Mouse (Mus musculus) bone marrow, adult 2 months (tissue): ENCODE results near the gene 6430548M08Rik. TPM values are rescaled to one million over a fixed set of nuclear protein-coding genes. Genes with fewer than 3 reads are reported as not detected.

ENCODE experiments used
- H3K27ac ChIP-seq: fragments of 200-500 bp; 2 replicates; pipeline ENCODE4 v1.5.1; 2012; ENCODE audit warnings: low read depth, mild to moderate bottlenecking, control low read depth, inconsistent platforms, low read length; ENCODE audit not compliant: control insufficient read depth, poor library complexity, insufficient read depth
- H3K4me1 ChIP-seq: fragments of 200-500 bp; 2 replicates; pipeline ENCODE4 v1.6.1; 2011; ENCODE audit warnings: low read length; ENCODE audit not compliant: control insufficient read depth, insufficient read depth
- H3K4me3 ChIP-seq: fragments of 200-500 bp; replicated peaks from 2 replicates; pipeline ENCODE3; 2011; ENCODE audit warnings: mild to moderate bottlenecking, low read depth, low read length, control low read depth; ENCODE audit not compliant: control insufficient read depth
- CTCF ChIP-seq: fragments of 200-500 bp; IDR thresholded peaks from 2 replicates; pipeline ENCODE4 v1.5.1; 2011; ENCODE audit warnings: low read length, control low read depth; ENCODE audit not compliant: control insufficient read depth, insufficient read depth
- POLR2A ChIP-seq: fragments of 200-500 bp; IDR thresholded peaks from 2 replicates; pipeline ENCODE4 v1.6.1; 2011; ENCODE audit warnings: low read depth, mild to moderate bottlenecking, control low read depth, low read length, borderline replicate concordance; ENCODE audit not compliant: control insufficient read depth
- WGBS: fragments of 180-500 bp; shearing (Covaris S2); methylation state at CpG from one replicate; pipeline ENCODE4 v1.1.7; 2018; 5-methylcytosine and 5-hydroxymethylcytosine counted together
- polyA plus RNA-seq: library from polyadenylated mRNA; stranded (reverse); fragments of >200 nt; gene quantifications from 2 replicates; pipeline ENCODE4 v1.2.4, GENCODE M21; 2011; ENCODE audit warnings: low replicate concordance; ENCODE audit not compliant: missing spikeins, insufficient read depth, insufficient read length

6430548M08Rik gene
- polyA plus RNA-seq, 1 experiment: 78.7 TPM

DNA sequence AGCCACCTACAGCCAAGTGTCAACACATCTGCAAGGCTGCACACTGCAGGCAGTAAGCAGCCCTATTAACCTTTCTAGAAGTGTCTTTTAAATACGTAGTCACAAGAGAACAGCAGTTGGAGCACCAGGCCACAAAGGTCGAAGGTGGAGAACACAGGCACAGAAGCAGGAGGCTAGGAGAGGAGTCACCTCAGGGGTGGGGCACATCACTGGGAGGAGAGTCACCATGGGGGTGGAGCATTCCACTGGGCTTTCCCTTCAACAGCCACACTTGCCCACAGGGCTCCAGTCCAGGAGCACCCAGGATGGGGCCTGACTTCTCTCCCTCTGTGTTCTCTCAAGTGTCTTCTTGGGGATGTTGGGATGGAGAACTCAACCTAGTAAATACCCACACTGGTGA lies 17.5 kb upstream of the 6430548M08Rik start:
- Histone ChIP-seq H3K4me3 (no peak overlapping the region), H3K27ac (no peak overlapping the region), H3K4me1 (no peaks in the 10 kb centered on the region)
- WGBS: 66% methylated on average over 2 of the region's 2 CpGs
- TF ChIP-seq POLR2A (no peak), CTCF (no peak)

DNA sequence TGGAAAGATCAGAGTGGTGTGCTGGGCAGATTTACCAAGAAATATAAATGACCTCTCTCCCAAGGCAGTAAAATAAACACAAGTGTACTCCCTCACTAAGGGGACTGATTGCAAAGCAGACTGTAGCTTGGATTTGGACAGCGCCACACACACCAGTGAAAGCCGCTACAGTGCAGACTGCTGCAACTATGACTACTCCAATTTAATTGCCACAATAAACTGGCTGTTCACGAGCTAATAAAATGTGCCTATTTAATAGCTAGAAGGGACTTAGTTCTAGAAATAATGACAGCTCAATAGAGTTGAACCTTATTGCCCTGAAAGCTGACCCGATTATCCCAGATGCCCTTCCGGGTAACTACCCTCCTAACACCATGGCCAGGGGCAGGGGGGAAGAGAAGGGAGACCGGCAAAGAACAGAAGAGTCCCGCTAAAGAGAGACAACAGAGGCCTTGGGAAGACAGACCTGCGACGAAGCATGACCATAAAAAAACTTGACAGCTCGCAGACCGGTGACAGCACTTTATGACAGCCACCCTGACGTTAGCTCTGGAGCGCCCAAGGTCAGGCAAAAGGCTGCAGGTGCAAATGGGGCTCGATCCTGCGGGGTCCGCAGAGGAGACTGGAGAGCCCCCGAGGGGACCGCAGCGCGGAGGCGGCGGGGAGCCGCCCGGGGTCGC lies 13.4 kb upstream of the 6430548M08Rik start:
- peak overlapping the region; percentile 85 for H3K4me3 ChIP-seq
- TF ChIP-seq POLR2A (no peak), CTCF (no peak)
- 3% methylated on average over 25 of the region's 25 CpGs for WGBS
- H3K27ac ChIP-seq: peak overlapping the region; percentile 85; the same call in 1 of the 2 replicates
- H3K4me1 ChIP-seq: no peaks in the 10 kb centered on the region

DNA sequence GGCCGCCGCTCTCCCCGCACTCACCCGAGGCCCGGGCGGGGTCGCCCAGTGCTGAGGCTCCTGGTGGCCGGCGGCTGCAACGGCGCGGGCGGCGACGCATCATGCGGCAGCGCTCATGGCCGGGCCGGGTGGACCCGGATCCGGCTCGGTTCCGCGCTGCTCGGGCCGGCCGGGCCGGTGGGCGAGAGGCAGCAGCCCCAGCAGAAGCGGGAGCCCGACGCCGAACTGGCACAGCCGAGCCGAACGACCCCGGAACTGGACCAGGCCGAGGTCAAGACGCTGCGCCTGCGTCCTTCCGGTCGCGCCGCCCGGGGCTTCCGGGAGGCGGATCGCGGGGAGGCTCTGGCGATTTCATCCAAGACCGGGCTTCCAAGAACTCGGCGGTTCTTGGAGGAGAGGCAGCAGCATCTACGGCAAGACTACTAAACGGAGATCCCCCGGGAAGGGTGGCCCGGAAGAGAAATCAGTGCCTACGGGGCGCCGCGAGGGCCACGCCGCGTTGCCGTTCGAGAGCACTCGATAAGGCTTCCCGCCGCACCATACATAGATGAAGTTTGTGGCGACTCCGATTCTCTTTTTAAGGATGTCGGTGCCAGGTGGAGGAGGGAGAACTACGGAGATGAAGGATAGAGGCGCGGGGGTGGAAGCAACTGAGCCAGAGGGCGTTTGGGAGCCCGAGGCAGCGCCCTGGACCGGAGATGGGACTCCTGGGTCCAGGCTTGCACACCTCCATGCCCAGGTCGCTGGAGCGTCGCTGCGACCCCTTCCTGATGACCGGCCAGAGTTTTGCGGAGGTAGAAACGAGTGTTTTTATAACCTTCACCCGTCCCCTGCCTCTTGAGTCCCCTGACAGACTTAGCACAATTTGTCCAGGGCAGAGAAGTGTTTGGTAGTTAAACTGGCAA lies 12.6 kb upstream of the 6430548M08Rik start, which contains the start of gene Zdhhc7:
TSS of gene Zdhhc7 (minus strand) at position 415 of the 905 bp plus-strand sequence.
- Histone ChIP-seq H3K4me3 (peak within 1 kb of the TSS; percentile 85), H3K27ac (peak within 1 kb of the TSS; percentile 85), H3K4me1 (no peaks in the 10 kb centered on the region)
- under 1% methylated on average over 88 of the region's 88 CpGs for WGBS
- no peak for TF ChIP-seq CTCF
- no peak for TF ChIP-seq POLR2A

DNA sequence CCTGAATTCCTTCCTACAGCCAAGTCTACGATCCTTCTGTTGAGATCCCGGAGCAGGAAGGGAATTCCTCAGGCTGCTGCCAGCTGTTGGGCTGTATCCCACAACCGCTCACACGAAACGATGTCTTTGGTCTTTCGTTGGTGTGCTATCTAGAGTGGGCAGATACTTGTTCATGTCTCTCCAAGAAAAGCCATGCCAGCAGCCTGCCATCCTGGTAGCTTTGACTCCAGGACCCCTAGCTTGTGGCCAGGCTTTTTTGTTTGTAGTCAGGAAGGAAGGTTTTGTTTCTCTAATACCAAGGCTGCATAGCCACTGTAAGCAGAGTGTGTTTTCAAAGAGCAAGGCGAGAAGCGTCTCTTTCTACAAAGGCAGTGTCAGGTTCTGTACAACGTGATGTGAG lies 10.0 kb upstream of the 6430548M08Rik start:
- TF ChIP-seq CTCF (no peak), POLR2A (no peak)
- 88% methylated on average over 9 of the region's 9 CpGs for WGBS
- no peak overlapping the region for H3K4me3 ChIP-seq
- no peak overlapping the region for H3K27ac ChIP-seq
- peaks cover 4% of the 10 kb centered on the region; the same call in 1 of the 2 replicates for H3K4me1 ChIP-seq

DNA sequence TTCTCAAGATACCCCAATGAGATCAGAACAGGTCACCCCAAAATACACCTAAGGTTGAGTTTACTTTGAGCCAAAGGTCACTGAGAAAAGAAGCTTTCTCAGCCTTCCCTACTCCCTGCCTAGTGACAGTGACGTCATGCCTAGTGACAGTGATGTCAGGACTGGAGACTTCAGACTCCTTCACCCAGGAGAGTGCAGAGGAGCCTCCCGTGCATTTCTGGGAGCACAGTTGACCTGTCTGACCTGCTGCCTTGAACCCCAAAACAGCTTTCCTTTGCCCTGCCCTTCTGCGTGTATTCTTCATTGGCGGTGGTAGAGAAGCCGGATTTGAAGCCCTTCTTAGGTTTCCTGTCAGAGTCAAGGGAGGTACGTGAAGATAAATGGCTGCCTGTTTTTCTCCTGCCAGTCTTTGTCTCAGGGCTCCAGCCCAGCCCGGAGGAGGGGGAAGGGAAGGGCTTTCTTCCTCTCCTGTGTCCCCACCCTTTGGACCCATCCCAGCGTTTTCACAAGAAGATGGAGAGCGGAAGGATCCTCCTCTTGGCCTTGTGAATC lies 9.2 kb upstream of the 6430548M08Rik start:
- Histone ChIP-seq H3K4me1 (peaks cover 4% of the 10 kb centered on the region; the same call in 1 of the 2 replicates), H3K27ac (peak overlapping the region; percentile 46; the same call in 1 of the 2 replicates), H3K4me3 (no peak overlapping the region)
- 48% methylated on average over 9 of the region's 9 CpGs for WGBS
- TF ChIP-seq CTCF (no peak), POLR2A (no peak)

DNA sequence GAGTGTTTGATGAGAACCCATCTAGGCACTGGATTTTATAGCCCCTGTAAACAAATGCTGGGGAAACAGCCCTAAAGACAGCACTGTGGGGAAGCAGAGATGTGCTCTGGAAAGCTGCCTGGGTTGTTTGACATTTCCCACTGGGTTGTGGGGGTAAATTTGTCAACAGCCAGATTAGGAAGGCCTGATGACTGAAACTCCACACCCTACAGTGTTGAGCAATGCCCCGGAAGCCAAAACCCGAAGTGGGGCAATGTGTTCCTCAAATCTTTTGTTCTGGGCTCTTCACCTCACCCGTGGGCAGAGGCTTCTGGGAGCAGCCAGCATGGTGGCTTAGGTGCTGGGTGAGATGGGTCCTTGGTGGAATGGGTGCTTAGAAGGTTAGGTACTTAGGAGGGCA lies 4.8 kb upstream of the 6430548M08Rik start:
- peak overlapping the region; percentile 27 for H3K4me3 ChIP-seq
- peaks cover 10% of the 10 kb centered on the region; the same call in 1 of the 2 replicates for H3K4me1 ChIP-seq
- WGBS: 4% methylated on average over 3 of the region's 3 CpGs

DNA sequence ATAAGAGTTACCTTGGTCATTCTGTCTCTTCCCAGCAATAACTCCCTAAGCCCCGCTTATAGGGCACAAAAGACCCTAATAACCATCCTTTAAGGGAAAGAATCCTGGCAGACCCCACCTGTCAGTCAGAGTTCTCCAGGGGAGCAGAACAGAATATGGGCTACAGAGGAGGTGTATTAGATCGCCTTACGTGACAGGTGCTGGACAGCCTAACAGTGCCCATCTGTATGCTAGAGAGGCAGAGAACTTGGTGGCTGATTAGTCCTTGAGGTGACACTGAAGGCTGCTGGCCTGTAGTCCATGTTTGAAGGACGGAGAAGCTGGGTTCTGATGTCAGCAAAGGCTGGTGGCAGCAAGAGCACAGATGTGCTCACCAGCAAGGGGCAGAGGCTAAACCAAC lies 3.0 kb upstream of the 6430548M08Rik start:
- TF ChIP-seq CTCF (no peak), POLR2A (no peak)
- Histone ChIP-seq H3K4me1 (peaks cover 10% of the 10 kb centered on the region; the same call in 1 of the 2 replicates), H3K27ac (no peak overlapping the region), H3K4me3 (no peak overlapping the region)
- 85% methylated on average over 4 of the region's 4 CpGs for WGBS

More for the DNA sequence above, 4.8 kb upstream of the 6430548M08Rik start:
- TF ChIP-seq CTCF: no peak
- TF ChIP-seq POLR2A: no peak
- peak overlapping the region; percentile 75 for H3K27ac ChIP-seq

DNA sequence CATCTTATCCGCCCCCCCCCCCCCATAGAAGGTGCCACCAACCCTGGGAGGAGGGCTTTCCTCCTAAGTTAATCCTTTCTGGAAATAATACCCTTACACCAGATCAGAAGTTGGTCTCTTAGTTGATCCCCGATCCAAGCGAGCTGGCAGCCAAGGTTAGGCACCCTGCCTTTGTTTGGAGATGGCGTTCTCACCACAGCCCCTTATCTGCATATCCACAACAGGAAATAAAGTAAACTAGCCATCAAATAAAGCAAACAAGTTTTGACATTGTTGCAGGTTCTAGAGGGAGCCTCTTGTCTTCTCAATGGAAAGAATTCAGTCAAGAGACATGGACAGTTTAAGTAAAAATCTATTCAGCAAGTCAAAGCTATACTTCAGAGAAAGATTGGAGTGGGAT lies 2.6 kb upstream of the 6430548M08Rik start:
- Histone ChIP-seq H3K4me3 (no peak overlapping the region), H3K27ac (no peak overlapping the region), H3K4me1 (peaks cover 10% of the 10 kb centered on the region; the same call in 1 of the 2 replicates)
- TF ChIP-seq CTCF (no peak), POLR2A (no peak)
- WGBS: 69% methylated on average over 4 of the region's 4 CpGs
